In the genomic region with DNA sequence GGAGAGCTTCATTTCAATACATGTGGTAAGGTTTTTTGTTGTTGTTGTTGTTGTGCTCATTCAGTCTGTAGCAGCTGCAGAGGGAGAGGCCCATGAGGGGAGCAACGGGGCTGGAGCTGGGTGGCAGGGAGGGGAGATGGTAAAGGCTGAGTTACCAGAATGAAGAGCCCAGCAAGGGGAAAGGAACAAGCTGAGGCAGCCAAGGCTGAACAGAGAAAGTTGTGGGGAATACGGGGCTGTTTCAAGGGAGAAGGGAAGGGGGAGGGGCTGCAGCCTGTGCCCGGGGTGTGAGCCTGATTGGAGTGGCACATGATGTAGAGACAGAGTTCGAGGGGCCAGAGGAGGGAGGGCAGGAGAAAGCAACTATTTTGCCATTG, we compare ENCODE assay signal across 24 mouse cellular contexts. TPM values are rescaled to one million over a fixed set of nuclear protein-coding genes. Genes with fewer than 3 reads are reported as not detected.
DNase-seq lines count a peak whose midpoint lies in the region; ATAC-seq and TF ChIP-seq lines count a peak whose summit lies in the region.
"Had no signal": no experiment of that assay in that cellular context is flagged by ENCODE, and none has a peak within 500 bp of the region (broad histone marks: within the 10 kb centered on the region; RNA-seq: fewer than 3 reads in every experiment).

No protein-coding gene starts in this region.

- H3K4me3 ChIP-seq in forebrain, postnatal 0 days (ENCODE audit: low read depth, low read length) = no peak overlapping the region
- no peak overlapping the region for H3K4me3 ChIP-seq in forebrain, embryonic 10.5 days
- H3K4me3 ChIP-seq in heart, embryonic 14.5 days (ENCODE audit: control insufficient read depth in 1 of 2, insufficient read depth in 1 of 2, low read depth in 1 of 2, low read length in 2 of 2) = no peak overlapping the region
- H3K4me3 ChIP-seq in hindbrain, postnatal 0 days (ENCODE audit: low read length) = no peak overlapping the region
- H3K4me3 ChIP-seq in hindbrain, embryonic 13.5 days = no peak overlapping the region
- H3K4me3 ChIP-seq: embryonic facial prominence, embryonic 10.5 days; intestine, embryonic 15.5 days; left cerebral cortex, adult 2 months; liver, embryonic 13.5 days; midbrain, embryonic 15.5 days; neural tube, embryonic 12.5 days had no signal

- no peak for DNase-seq in forebrain, postnatal 0 days
- no peak for DNase-seq in forebrain, embryonic 10.5 days (ENCODE audit: extremely low spot score, low spot score)
- DNase-seq in heart, adult 18-20 months = no peak
- no peak for DNase-seq in hindbrain, postnatal 0 days (ENCODE audit: low spot score)
- peak; percentile 20 for DNase-seq in brain, embryonic 14.5 days (ENCODE audit: low read depth)
- DNase-seq: adrenal gland, postnatal 36 days; cerebellum, adult 11-12 months; kidney, adult 8-10 months; kidney, postnatal 10 days; liver, embryonic 13.5 days; right cerebral cortex, postnatal 14 days; thymus, adult 2 months; thymus, postnatal 4 days had no signal

- H3K27me3 ChIP-seq in forebrain, postnatal 0 days (ENCODE audit: insufficient read depth, low read length) = no peaks in the 10 kb centered on the region
- peaks cover 75% of the 10 kb centered on the region for H3K27me3 ChIP-seq in forebrain, embryonic 10.5 days (ENCODE audit: poor library complexity, severe bottlenecking)
- H3K27me3 ChIP-seq in heart, embryonic 14.5 days (ENCODE audit: control insufficient read depth, insufficient read depth, low read length) = no peaks in the 10 kb centered on the region
- H3K27me3 ChIP-seq in hindbrain, postnatal 0 days (ENCODE audit: insufficient read depth, low read length) = no peaks in the 10 kb centered on the region
- H3K27me3 ChIP-seq in hindbrain, embryonic 13.5 days = peaks cover 26% of the 10 kb centered on the region; the same call in 1 of the 2 replicates

- no peaks in the 10 kb centered on the region for H3K4me1 ChIP-seq in forebrain, postnatal 0 days (ENCODE audit: insufficient read depth)
- H3K4me1 ChIP-seq in forebrain, embryonic 10.5 days = peaks cover 3% of the 10 kb centered on the region; the same call in 1 of the 2 replicates
- H3K4me1 ChIP-seq in heart, embryonic 14.5 days (ENCODE audit: control insufficient read depth in 2 of 2, insufficient read depth in 2 of 2, low read length in 2 of 2) = peaks cover 6 to 11% of the 10 kb centered on the region in 2 experiments; a peak in 2 of 4 replicates
- H3K4me1 ChIP-seq in hindbrain, postnatal 0 days (ENCODE audit: insufficient read depth, low read length) = no peaks in the 10 kb centered on the region
- no peaks in the 10 kb centered on the region for H3K4me1 ChIP-seq in hindbrain, embryonic 13.5 days (replicated peaks)
- H3K4me1 ChIP-seq: embryonic facial prominence, embryonic 10.5 days; intestine, embryonic 15.5 days; liver, embryonic 13.5 days; midbrain, embryonic 15.5 days; neural tube, embryonic 12.5 days had no signal

- H3K9me3 ChIP-seq in forebrain, postnatal 0 days (ENCODE audit: low read length) = no peaks in the 10 kb centered on the region
- H3K9me3 ChIP-seq in forebrain, embryonic 10.5 days = no peaks in the 10 kb centered on the region
- H3K9me3 ChIP-seq in heart, embryonic 14.5 days (ENCODE audit: control insufficient read depth, low read length) = no peaks in the 10 kb centered on the region
- H3K9me3 ChIP-seq in hindbrain, postnatal 0 days (ENCODE audit: low read length) = no peaks in the 10 kb centered on the region
- H3K9me3 ChIP-seq in hindbrain, embryonic 13.5 days = no peaks in the 10 kb centered on the region
- H3K9me3 ChIP-seq: embryonic facial prominence, embryonic 10.5 days; intestine, embryonic 15.5 days; liver, embryonic 13.5 days; midbrain, embryonic 15.5 days; neural tube, embryonic 12.5 days had no signal

- no peak for TF ChIP-seq CTCF in forebrain, postnatal 0 days (IDR thresholded peaks at IDR 0.05; ENCODE audit: low read depth)
- no peak for TF ChIP-seq CTCF in hindbrain, postnatal 0 days (IDR thresholded peaks at IDR 0.05; ENCODE audit: low read depth)
- TF ChIP-seq CTCF in brain, embryonic 14.5 days (IDR thresholded peaks at IDR 0.05; ENCODE audit: borderline replicate concordance, extremely low read depth, insufficient read depth, insufficient read length) = no peak

- H3K9ac ChIP-seq in forebrain, postnatal 0 days = no peak overlapping the region
- no peak overlapping the region for H3K9ac ChIP-seq in heart, embryonic 14.5 days (ENCODE audit: low read length)
- H3K9ac ChIP-seq in hindbrain, postnatal 0 days (replicated peaks; ENCODE audit: low read length) = no peak overlapping the region
- H3K9ac ChIP-seq in hindbrain, embryonic 13.5 days = no peak overlapping the region
- H3K9ac ChIP-seq: hindbrain, embryonic 14.5 days; intestine, embryonic 15.5 days; liver, embryonic 13.5 days; midbrain, embryonic 15.5 days; neural tube, embryonic 12.5 days had no signal

- 0 out of 2 replicates have a peak overlapping the region, but pooled peaks have one; percentile 15 for H3K27ac ChIP-seq in forebrain, postnatal 0 days (ENCODE audit: low read depth, low read length)
- no peak overlapping the region for H3K27ac ChIP-seq in forebrain, embryonic 10.5 days
- H3K27ac ChIP-seq in heart, embryonic 14.5 days (replicated peaks in 1 of 2; ENCODE audit: control insufficient read depth in 1 of 2, insufficient read depth in 1 of 2, low read depth in 2 of 2, low read length in 2 of 2) = peak overlapping the region; percentile 70 to 83
- H3K27ac ChIP-seq in hindbrain, postnatal 0 days = no peak overlapping the region
- H3K27ac ChIP-seq in hindbrain, embryonic 13.5 days = no peak overlapping the region
- H3K27ac ChIP-seq: embryonic facial prominence, embryonic 10.5 days; hindbrain, embryonic 14.5 days; intestine, embryonic 15.5 days; left cerebral cortex, adult 2 months; liver, embryonic 13.5 days; macrophage; midbrain, embryonic 15.5 days; neural tube, embryonic 12.5 days; stomach, postnatal 0 days had no signal

- no peak for TF ChIP-seq POLR2A in brain, embryonic 14.5 days (IDR thresholded peaks at IDR 0.05; ENCODE audit: borderline replicate concordance, extremely low read depth, insufficient read depth, insufficient read length, poor library complexity, severe bottlenecking)

- WGBS in forebrain, postnatal 0 days = 35% methylated on average over 4 of the region's 4 CpGs
- WGBS in forebrain, embryonic 10.5 days = 44% methylated on average over 4 of the region's 4 CpGs
- 30% methylated on average over 4 of the region's 4 CpGs for WGBS in heart, embryonic 14.5 days
- WGBS in hindbrain, postnatal 0 days = 31% methylated on average over 4 of the region's 4 CpGs
- 45% methylated on average over 4 of the region's 4 CpGs for WGBS in hindbrain, embryonic 13.5 days

- no peaks in the 10 kb centered on the region for H3K36me3 ChIP-seq in forebrain, postnatal 0 days (ENCODE audit: insufficient read depth)
- no peaks in the 10 kb centered on the region for H3K36me3 ChIP-seq in forebrain, embryonic 10.5 days (replicated peaks)
- H3K36me3 ChIP-seq in heart, embryonic 14.5 days (ENCODE audit: control insufficient read depth, insufficient read depth, low read length) = no peaks in the 10 kb centered on the region
- no peaks in the 10 kb centered on the region for H3K36me3 ChIP-seq in hindbrain, postnatal 0 days (ENCODE audit: insufficient read depth, low read length)
- H3K36me3 ChIP-seq in hindbrain, embryonic 13.5 days = no peaks in the 10 kb centered on the region
- H3K36me3 ChIP-seq: embryonic facial prominence, embryonic 10.5 days; intestine, embryonic 15.5 days; liver, embryonic 13.5 days; midbrain, embryonic 15.5 days; neural tube, embryonic 12.5 days had no signal

- peak; percentile 68 for ATAC-seq in forebrain, postnatal 0 days
- ATAC-seq in heart, embryonic 14.5 days (ENCODE audit: insufficient number of reproducible peaks, insufficient read depth, low FRiP score, low read depth) = no peak
- ATAC-seq in hindbrain, postnatal 0 days = peak; percentile 53; the same call in 1 of the 2 replicates
- ATAC-seq in hindbrain, embryonic 13.5 days (ENCODE audit: low FRiP score) = no peak
- ATAC-seq in granulocyte monocyte progenitor cell, adult 5-6 weeks (replicated peaks; ENCODE audit: poor library complexity, severe bottlenecking) = no peak
- ATAC-seq: intestine, embryonic 15.5 days; midbrain, embryonic 15.5 days had no signal

- H3K4me2 ChIP-seq in forebrain, postnatal 0 days (ENCODE audit: low read depth) = no peak overlapping the region
- peak overlapping the region; percentile 5; the same call in 1 of the 2 replicates for H3K4me2 ChIP-seq in heart, embryonic 14.5 days (ENCODE audit: low read length)
- H3K4me2 ChIP-seq in hindbrain, postnatal 0 days (ENCODE audit: low read depth, low read length) = no peak overlapping the region
- H3K4me2 ChIP-seq in hindbrain, embryonic 13.5 days = no peak overlapping the region
- H3K4me2 ChIP-seq: hindbrain, embryonic 14.5 days; intestine, embryonic 15.5 days; liver, embryonic 13.5 days; midbrain, embryonic 15.5 days; neural tube, embryonic 12.5 days had no signal

RNA-seq across cellular contexts. Expression of gene Tmem28, which starts 53.1 kb away (rescaled TPM):
- total RNA-seq in forebrain, postnatal 0 days (2014; rRNA removed) = 9.2 and 12.0 TPM in 2 replicates
- 1.4 and 1.6 TPM in 2 replicates for polyA plus RNA-seq in forebrain, postnatal 0 days (2015; fragmentation: Nextera tagmentation; extraction: Ambion mirVana)
- polyA plus RNA-seq in forebrain, embryonic 10.5 days (2016; fragmentation: Nextera tagmentation; extraction: Ambion mirVana) = 0.79 and 0.84 TPM in 2 replicates
- polyA plus RNA-seq in heart, embryonic 14.5 days (2014; fragmentation: Nextera tagmentation; extraction: Ambion mirVana) = 0.05 TPM in 1 of 2 replicates, not detected in the other
- under 1 TPM in 1 of 2 experiments, not detected in 1; 0.18 TPM for total RNA-seq in heart, adult 18-20 months (2021)
- total RNA-seq in hindbrain, postnatal 0 days (2014; rRNA removed) = 10.4 and 12.4 TPM in 2 replicates
- 1.1 and 1.2 TPM in 2 replicates for polyA plus RNA-seq in hindbrain, postnatal 0 days (2015; fragmentation: Nextera tagmentation; extraction: Ambion mirVana)
- 1.3 and 1.5 TPM in 2 replicates for polyA plus RNA-seq in hindbrain, embryonic 13.5 days (2015; fragmentation: Nextera tagmentation; extraction: Ambion mirVana)
- 6.6 and 9.0 TPM in 2 replicates for polyA plus RNA-seq in brain, embryonic 14.5 days (2012; rRNA removed)
- not detected in 2 replicates for total RNA-seq in granulocyte monocyte progenitor cell, adult 5-6 weeks (2014; fragmentation: Nextera tagmentation)
- total RNA-seq in granulocyte monocyte progenitor cell, adult 5-6 weeks (2017) = not detected in 2 replicates
- polyA plus RNA-seq: liver, embryonic 13.5 days; macrophage had no signal

Comparison
In these comparisons a context has a peak if more than half of its experiments do, and no peak if none do; other contexts are left out.
1. ATAC-seq: peak in forebrain, postnatal 0 days (single experiment) and hindbrain, postnatal 0 days (single experiment); none in heart, embryonic 14.5 days (single experiment), hindbrain, embryonic 13.5 days (single experiment) and granulocyte monocyte progenitor cell, adult 5-6 weeks (single experiment).
2. H3K27ac ChIP-seq: peak in forebrain, postnatal 0 days (single experiment) and heart, embryonic 14.5 days (2 of 2); none in forebrain, embryonic 10.5 days (single experiment), hindbrain, postnatal 0 days (single experiment) and hindbrain, embryonic 13.5 days (single experiment).